8 mouse cellular contexts compared by ENCODE assay signal in the genomic region with DNA sequence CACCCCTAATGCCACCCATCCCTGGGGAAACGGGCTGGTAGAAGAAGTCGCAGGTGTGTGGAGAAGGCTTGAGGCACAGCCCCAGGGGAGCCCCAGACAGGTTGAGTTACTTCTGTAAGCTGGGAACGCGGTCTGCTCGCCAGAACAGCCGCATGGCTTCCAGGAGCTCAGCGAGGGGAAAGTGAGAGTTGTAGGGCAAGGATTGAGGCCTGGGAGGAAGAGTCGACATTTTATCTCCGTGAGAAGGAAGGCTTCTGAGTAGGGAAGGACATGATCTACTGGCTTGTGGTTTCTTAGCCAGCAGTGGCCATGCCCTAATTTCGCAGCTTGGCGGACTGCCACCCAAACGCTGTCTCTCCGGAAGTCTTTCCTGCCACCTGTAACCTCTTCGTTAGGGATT. TPM values are rescaled to one million over a fixed set of nuclear protein-coding genes. Genes with fewer than 3 reads are reported as not detected.
A peak's percentile ranks its signal among the peaks of the same experiment; 100 is the strongest.
DNase-seq lines count a peak whose midpoint lies in the region; ATAC-seq and TF ChIP-seq lines count a peak whose summit lies in the region.

No protein-coding gene starts in this region.

- no peaks in the 10 kb centered on the region for H3K9me3 ChIP-seq in E14TG2a.4 (ENCODE audit: low read length)
- no peaks in the 10 kb centered on the region for H3K9me3 ChIP-seq in hindbrain, embryonic 14.5 days (ENCODE audit: control insufficient read depth, low read length)
- H3K9me3 ChIP-seq in liver, embryonic 14.5 days (ENCODE audit: control insufficient read depth, low read length), result no peaks in the 10 kb centered on the region
- H3K9me3 ChIP-seq in stomach, embryonic 15.5 days, result no peaks in the 10 kb centered on the region

- DNase-seq in gastrocnemius, postnatal 14 days, result peak; percentile 12
- DNase-seq in gastrocnemius, postnatal 4 days (ENCODE audit: low spot score in 2 of 2), result no peak
- peak; percentile 55 to 77 for DNase-seq in cerebellum, postnatal 14 days
- DNase-seq in hindbrain, embryonic 14.5 days (ENCODE audit: low spot score), result no peak
- DNase-seq in liver, embryonic 14.5 days (ENCODE audit: low read depth in 3 of 3, low spot score in 3 of 3), result no peak
- DNase-seq in B cell, adult 2 months, result no peak

- intact Hi-C loops in gastrocnemius, postnatal 14 days (cut with DNase I; ENCODE audit: low total_unique reads), result no loop called here

- H3K27ac ChIP-seq in hindbrain, embryonic 14.5 days, result no peak overlapping the region
- no peak overlapping the region for H3K27ac ChIP-seq in liver, embryonic 14.5 days
- no peak overlapping the region for H3K27ac ChIP-seq in stomach, embryonic 15.5 days

- no peak for ATAC-seq in hindbrain, embryonic 14.5 days (ENCODE audit: low FRiP score)
- no peak for ATAC-seq in liver, embryonic 14.5 days (ENCODE audit: insufficient read depth)
- ATAC-seq in stomach, embryonic 15.5 days (ENCODE audit: insufficient read depth, low FRiP score, low read depth), result no peak

- no peak for TF ChIP-seq CTCF in E14TG2a.4 (conservative IDR thresholded peaks at IDR 0.05; ENCODE audit: low read length)
- TF ChIP-seq CTCF in liver, embryonic 14.5 days (IDR thresholded peaks at IDR 0.05; ENCODE audit: low read depth), result no peak

- H3K4me2 ChIP-seq in hindbrain, embryonic 14.5 days (replicated peaks), result peak overlapping the region; percentile 97
- H3K4me2 ChIP-seq in liver, embryonic 14.5 days (ENCODE audit: low read depth), result peak overlapping the region; percentile 50; the same call in 1 of the 2 replicates
- H3K4me2 ChIP-seq in stomach, embryonic 15.5 days, result peak overlapping the region; percentile 95

- H3K4me3 ChIP-seq in E14TG2a.4 (replicated peaks; ENCODE audit: low read length), result peak overlapping the region; percentile 86
- H3K4me3 ChIP-seq in hindbrain, embryonic 14.5 days (replicated peaks; ENCODE audit: low read length), result peak overlapping the region; percentile 72
- H3K4me3 ChIP-seq in liver, embryonic 14.5 days (ENCODE audit: insufficient read depth in 1 of 2, low read depth in 2 of 2, low read length in 2 of 2), result no peak overlapping the region
- peak overlapping the region; percentile 51 for H3K4me3 ChIP-seq in stomach, embryonic 15.5 days (replicated peaks)

- peak overlapping the region; percentile 76; the same call in 1 of the 2 replicates for H3K9ac ChIP-seq in hindbrain, embryonic 14.5 days
- H3K9ac ChIP-seq in liver, embryonic 14.5 days (replicated peaks), result no peak overlapping the region
- no peak overlapping the region for H3K9ac ChIP-seq in stomach, embryonic 15.5 days

- peaks cover 8% of the 10 kb centered on the region; the same call in 1 of the 2 replicates for H3K36me3 ChIP-seq in E14TG2a.4 (ENCODE audit: insufficient read depth, low read length)
- no peaks in the 10 kb centered on the region for H3K36me3 ChIP-seq in hindbrain, embryonic 14.5 days (replicated peaks; ENCODE audit: control insufficient read depth, insufficient read depth)
- H3K36me3 ChIP-seq in liver, embryonic 14.5 days (replicated peaks; ENCODE audit: control insufficient read depth, insufficient read depth, low read depth), result no peaks in the 10 kb centered on the region
- H3K36me3 ChIP-seq in stomach, embryonic 15.5 days, result no peaks in the 10 kb centered on the region

- no peak for TF ChIP-seq EP300 in liver, embryonic 14.5 days (IDR thresholded peaks at IDR 0.05; ENCODE audit: low read depth)

- H3K4me1 ChIP-seq in E14TG2a.4 (replicated peaks; ENCODE audit: low read depth, low read length), result peaks cover 39% of the 10 kb centered on the region
- H3K4me1 ChIP-seq in hindbrain, embryonic 14.5 days (replicated peaks; ENCODE audit: control insufficient read depth, insufficient read depth, low read length), result no peaks in the 10 kb centered on the region; the same call in 1 of the 2 replicates
- H3K4me1 ChIP-seq in liver, embryonic 14.5 days (replicated peaks; ENCODE audit: control insufficient read depth in 2 of 2, insufficient read depth in 2 of 2, low read length in 1 of 2), result no peaks in the 10 kb centered on the region
- H3K4me1 ChIP-seq in stomach, embryonic 15.5 days, result 0 out of 2 replicates have a peak, but pooled peaks cover 11% of the 10 kb centered on the region

- peaks cover 33% of the 10 kb centered on the region for H3K27me3 ChIP-seq in E14TG2a.4 (ENCODE audit: insufficient read depth, low read length)
- peaks cover 31% of the 10 kb centered on the region for H3K27me3 ChIP-seq in hindbrain, embryonic 14.5 days (ENCODE audit: control insufficient read depth, insufficient read depth, low read length)
- peaks cover 31% of the 10 kb centered on the region for H3K27me3 ChIP-seq in liver, embryonic 14.5 days (ENCODE audit: control insufficient read depth, insufficient read depth, low read length)
- H3K27me3 ChIP-seq in stomach, embryonic 15.5 days (replicated peaks), result peaks cover 25% of the 10 kb centered on the region

- 8% methylated on average over 14 of the region's 14 CpGs for WGBS in hindbrain, embryonic 14.5 days
- WGBS in liver, embryonic 14.5 days (ENCODE audit: insufficient replicate concordance), result 9% methylated on average over 14 of the region's 14 CpGs
- 3% methylated on average over 14 of the region's 14 CpGs for WGBS in stomach, embryonic 15.5 days

RNA-seq across cellular contexts. Expression of a gene that starts 0.9 kb away (rescaled TPM):
- under 1 TPM; 0.62 to 0.64 TPM for total RNA-seq in gastrocnemius, postnatal 14 days (2021)
- total RNA-seq in gastrocnemius, postnatal 4 days (2021), result 1 to 10 TPM in 1 of 2 experiments, under 1 TPM in 1; 0.81 to 1.1 TPM
- polyA plus RNA-seq in hindbrain, embryonic 14.5 days (2014; fragmentation: Nextera tagmentation; extraction: Ambion mirVana), result 66.1 and 76.6 TPM in 2 replicates
- 0.15 and 0.16 TPM in 2 replicates for polyA plus RNA-seq in liver, embryonic 14.5 days (2012; rRNA removed)
- 0.08 and 0.16 TPM in 2 replicates for polyA plus RNA-seq in liver, embryonic 14.5 days (2014; fragmentation: Nextera tagmentation; extraction: Ambion mirVana)
- polyA plus RNA-seq in stomach, embryonic 15.5 days (2015; fragmentation: Nextera tagmentation; extraction: Ambion mirVana), result 1.7 and 2.0 TPM in 2 replicates

Comparison
In these comparisons a context has a peak if more than half of its experiments do, and no peak if none do; other contexts are left out.
1. DNase-seq: peak in gastrocnemius, postnatal 14 days (single experiment) and cerebellum, postnatal 14 days (2 of 2); none in gastrocnemius, postnatal 4 days (0 of 2), hindbrain, embryonic 14.5 days (single experiment), liver, embryonic 14.5 days (0 of 3) and B cell, adult 2 months (0 of 2).
2. H3K4me3 ChIP-seq: peak in E14TG2a.4 (single experiment), hindbrain, embryonic 14.5 days (single experiment) and stomach, embryonic 15.5 days (single experiment); none in liver, embryonic 14.5 days (0 of 2).
3. RNA of a gene that starts 0.9 kb away (polyA plus RNA-seq): 66.1 to 76.6 TPM in hindbrain, embryonic 14.5 days; 1.7 to 2.0 TPM in stomach, embryonic 15.5 days and 0.08 to 0.16 TPM in liver, embryonic 14.5 days; every median in the first group is over 10 times any median in the second.
4. Peak in every context shown above with its lines, with median percentiles within 50 percentile points of each other: H3K4me2 ChIP-seq.